Mouse (Mus musculus): ENCODE measurements at regions not wholly inside any gene's neighbourhood (a gene's known extent, or its start where the extent isn't known, plus 50 kb on each side); places are given as distances from the start of the nearest gene placed in this dataset.

DNA sequence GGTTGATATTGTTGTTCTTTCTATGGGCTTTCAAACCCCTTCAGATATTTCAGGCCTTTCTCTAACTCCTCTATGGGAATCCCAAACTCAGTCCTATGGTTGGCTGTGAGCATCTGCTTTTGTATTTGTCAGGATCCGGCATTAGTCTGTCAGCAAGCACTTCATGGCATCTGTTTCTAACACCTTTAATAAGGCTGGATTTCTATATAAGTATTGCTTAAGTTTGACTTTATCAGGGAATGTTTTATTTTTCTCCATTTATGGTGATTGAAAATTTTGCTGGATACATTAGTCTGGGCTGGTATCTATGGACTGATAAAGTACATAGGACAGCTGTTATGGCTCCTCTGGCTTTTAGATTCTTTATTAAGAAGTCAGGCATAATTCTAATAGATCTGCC lies 915.8 kb downstream of the Kcnt2 start:
- TF ChIP-seq POLR2A (IDR thresholded peaks at IDR 0.05; ENCODE audit: low read depth, low read length) (no peak), CTCF (conservative IDR thresholded peaks at IDR 0.05; ENCODE audit: insufficient read depth, insufficient read length, low read depth, low read length) (no peak)

Data from kidney, adult 2 months (tissue).